Mouse (Mus musculus) adrenal gland, postnatal 4 days (tissue): ENCODE results near the gene Llgl1. TPM values are rescaled to one million over a fixed set of nuclear protein-coding genes. Genes with fewer than 3 reads are reported as not detected.
A peak's percentile ranks its signal among the peaks of the same experiment; 100 is the strongest.

Source experiments
- DNase-seq, 2 experiments: peaks; one replicate each; pipeline ENCODE4 v3.0.0; 2021 to 2022; ENCODE audit warnings: low spot score in 2 of 2, mixed read lengths in 2 of 2
- long read RNA-seq, 2 experiments: library from polyadenylated mRNA; stranded (forward); transcript quantifications; one replicate each; pipeline ENCODE4 v2.0.0; 2021
- total RNA-seq, 2 experiments: library from RNA; stranded (reverse); gene quantifications; 2 replicates each; pipeline ENCODE4 v1.2.3; 2021

Gene Llgl1
- 10 to 100 TPM; 36.5 to 41.6 TPM for total RNA-seq
- long read RNA-seq, experiment 1, full-length matches to known transcripts: 8 of 28 reads
- long read RNA-seq, experiment 1, partial matches to known transcripts: 9 of 28 reads
- long read RNA-seq, experiment 1, other reads (novel, unspliced or antisense): 11 of 28 reads
- long read RNA-seq, experiment 2, full-length matches to known transcripts: 19 of 63 reads
- long read RNA-seq, experiment 2, partial matches to known transcripts: 26 of 63 reads
- long read RNA-seq, experiment 2, other reads (novel, unspliced or antisense): 18 of 63 reads

DNA sequence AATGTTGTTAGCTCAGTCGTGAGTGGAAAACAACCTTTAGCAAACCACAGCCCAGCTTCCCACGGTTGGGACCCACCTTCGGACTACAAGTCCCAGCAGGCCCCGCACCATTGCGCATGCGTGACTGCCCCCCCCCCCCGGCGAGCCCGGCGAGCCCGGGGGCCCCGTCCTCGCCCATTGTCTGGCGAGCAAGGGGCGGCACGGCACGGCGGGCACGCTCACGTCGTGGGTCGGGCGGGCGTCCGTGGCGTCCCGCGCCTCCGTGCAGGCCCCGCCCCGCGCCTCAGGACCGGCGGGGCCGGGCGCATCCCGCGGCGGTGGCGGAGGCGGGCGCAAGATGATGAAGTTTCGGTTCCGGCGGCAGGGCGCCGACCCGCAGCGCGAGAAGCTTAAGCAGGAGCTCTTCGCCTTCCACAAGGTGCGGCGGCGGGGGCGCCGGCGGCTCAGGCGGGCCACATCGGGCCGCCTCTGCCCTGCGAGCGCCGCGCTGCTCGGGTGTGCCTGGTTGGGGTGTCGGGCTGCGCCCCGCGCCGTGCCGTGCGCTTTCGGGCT, at the start of gene Llgl1:
Llgl1 (plus strand) TSS at position 200 of the 552 bp plus-strand sequence.
- DNase-seq: peak; percentile 74 to 82

- DNase-seq: no peak
Measured at GRCm38 (mm10) chr11:60696165-60696564, 3.4 kb upstream of the Llgl1 start.

DNA sequence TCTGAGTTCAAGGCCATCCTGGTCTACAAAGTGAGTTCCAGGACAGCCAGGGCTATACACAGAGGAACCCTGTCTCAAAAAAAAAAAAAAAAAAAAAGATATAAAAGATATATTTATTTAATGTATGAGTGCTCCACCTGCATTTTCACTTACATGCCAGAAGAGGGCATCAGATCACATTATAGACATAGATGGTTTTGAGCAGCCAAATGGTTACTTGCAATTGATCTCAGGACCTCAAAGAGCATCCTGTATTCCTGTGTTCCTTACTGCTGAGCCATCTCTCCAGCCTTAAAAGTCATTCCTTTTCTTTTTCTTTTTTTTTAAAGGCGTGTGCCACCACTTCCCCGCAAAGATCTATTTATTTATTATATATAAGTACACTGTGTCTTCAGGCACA, 2.0 kb upstream of the Llgl1 start:
- DNase-seq: no peak

GRCm38 (mm10) chr11:60698806-60699523, 558 bp upstream of the Llgl1 start:
- peak; percentile 37 to 40 for DNase-seq

- no peak for DNase-seq
Measured at GRCm38 (mm10) chr11:60700320-60701185, 1.0 kb downstream of the Llgl1 start.

- no peak for DNase-seq
Measured at GRCm38 (mm10) chr11:60701611-60702010, 2.1 kb downstream of the Llgl1 start.

- DNase-seq: peak; percentile 41 to 48
Measured at GRCm38 (mm10) chr11:60703131-60703530, 3.6 kb downstream of the Llgl1 start.

GRCm38 (mm10) chr11:60704023-60704880, 4.7 kb downstream of the Llgl1 start:
- DNase-seq: no peak

- no peak for DNase-seq
Measured at GRCm38 (mm10) chr11:60705255-60705654, 5.7 kb downstream of the Llgl1 start.

DNA sequence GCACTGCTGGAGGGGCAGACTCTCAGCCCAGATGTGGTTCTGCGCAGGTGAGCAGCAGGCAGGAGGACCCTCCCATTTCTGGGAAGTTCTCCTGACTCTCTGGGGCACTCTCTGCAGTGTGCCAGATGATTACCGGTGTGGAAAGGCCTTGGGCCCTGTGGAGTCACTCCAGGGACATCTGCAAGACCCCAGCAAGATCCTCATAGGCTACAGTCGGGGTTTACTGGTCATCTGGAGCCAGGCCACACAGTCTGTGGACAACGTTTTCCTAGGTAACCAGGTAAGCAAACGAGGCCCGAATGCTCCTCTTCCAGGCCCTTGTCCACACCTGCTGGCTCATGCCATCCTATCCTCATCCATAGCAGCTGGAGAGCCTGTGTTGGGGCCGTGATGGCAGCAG, 6.6 kb downstream of the Llgl1 start:
- no peak for DNase-seq

DNA sequence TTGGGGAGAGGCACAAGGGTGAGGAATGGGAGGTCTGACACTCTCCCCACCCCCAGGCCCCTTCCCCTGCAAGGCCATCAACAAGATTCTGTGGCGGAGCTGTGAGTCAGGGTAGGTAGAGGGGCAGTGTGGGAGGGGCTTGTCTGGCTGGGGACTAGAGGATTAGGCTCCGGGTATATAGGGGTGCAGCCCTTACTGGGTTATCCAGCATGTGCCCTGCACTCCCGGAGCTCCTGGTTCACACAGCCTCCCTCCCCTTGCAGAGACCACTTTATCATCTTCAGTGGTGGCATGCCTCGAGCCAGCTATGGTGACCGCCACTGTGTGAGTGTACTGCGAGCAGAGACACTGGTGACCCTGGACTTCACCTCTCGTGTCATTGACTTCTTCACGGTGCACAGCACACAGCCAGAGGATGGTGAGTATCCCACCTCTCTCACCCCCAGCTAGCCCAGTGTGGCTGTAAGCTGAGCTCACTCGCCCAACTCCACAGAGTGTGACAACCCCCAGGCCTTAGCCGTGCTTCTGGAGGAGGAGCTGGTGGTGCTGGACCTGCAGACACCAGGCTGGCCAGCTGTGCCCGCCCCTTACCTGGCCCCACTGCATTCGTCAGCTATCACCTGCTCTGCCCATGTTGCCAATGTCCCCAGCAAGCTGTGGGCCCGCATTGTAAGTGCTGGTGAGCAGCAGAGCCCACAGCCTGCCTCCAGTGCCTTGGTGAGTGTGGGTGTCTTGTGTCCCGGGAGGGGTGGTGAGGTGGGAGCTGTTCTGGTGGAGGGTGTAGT, 7.4 kb downstream of the Llgl1 start:
- no peak for DNase-seq

DNA sequence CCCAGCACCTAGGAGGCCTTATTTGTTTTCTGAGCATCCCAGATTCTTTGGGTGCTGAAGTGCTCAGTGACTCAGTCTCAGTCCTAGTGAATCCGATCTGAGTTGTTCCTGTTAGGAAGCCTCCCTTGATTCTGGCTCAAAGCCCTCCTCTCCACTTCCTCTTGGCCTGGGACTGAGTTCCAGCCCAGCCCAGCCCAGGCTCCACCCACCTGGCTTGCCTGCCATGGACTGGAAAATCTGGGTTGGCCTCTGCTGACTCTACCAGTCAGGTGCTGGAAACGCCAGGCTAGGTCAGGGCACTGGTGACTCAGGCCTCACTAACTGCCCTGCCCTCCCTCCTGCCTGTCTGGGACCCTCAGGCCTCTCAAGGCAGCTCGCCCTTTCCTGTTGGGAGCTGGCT, 8.1 kb downstream of the Llgl1 start:
- no peak for DNase-seq

GRCm38 (mm10) chr11:60708631-60709030, 9.1 kb downstream of the Llgl1 start:
- no peak for DNase-seq

- DNase-seq: no peak
Measured at GRCm38 (mm10) chr11:60709481-60710465, 10.2 kb downstream of the Llgl1 start.

- no peak for DNase-seq
Measured at GRCm38 (mm10) chr11:60711218-60711617, 11.7 kb downstream of the Llgl1 start.

GRCm38 (mm10) chr11:60712040-60712439, 12.5 kb downstream of the Llgl1 start:
- no peak for DNase-seq

DNA sequence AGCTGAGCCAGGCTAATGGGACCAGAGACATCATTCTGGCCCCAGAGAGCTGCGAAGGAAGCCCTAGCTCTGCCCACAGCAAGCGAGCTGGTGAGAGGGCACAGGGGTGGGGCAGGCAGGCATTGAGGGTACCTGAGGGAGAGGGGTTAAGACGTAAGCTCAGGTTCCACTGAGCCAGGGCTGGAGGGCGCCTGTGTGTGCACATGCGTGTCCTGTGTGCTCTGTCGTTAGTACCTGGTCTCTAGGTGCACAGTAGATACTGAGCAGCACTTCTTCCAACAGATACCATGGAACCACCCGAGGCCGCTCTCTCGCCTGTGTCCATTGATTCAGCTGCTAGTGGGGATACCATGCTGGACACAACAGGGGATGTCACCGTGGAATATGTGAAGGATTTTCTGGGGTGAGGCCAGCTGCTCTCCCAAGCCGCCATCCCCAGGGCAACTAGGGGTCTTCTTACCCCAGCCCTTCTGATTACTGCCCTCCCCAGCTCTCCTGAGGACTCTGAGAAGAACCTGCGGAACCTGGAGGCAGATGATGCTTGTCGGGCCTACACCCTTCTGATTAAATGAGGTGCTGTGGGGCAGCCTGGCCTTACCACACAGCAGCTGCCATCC, 13.2 kb downstream of the Llgl1 start:
- no peak for DNase-seq

GRCm38 (mm10) chr11:60715833-60716232, 16.3 kb downstream of the Llgl1 start:
- no peak for DNase-seq
